Mouse (Mus musculus): ENCODE results near the gene Bcl6b. TPM values are rescaled to one million over a fixed set of nuclear protein-coding genes. Genes with fewer than 3 reads are reported as not detected.

Gene Bcl6b
- polyA plus RNA-seq, 1 experiment from 2014 or later: 28.4 TPM

- peaks cover 6% of the 10 kb centered on the region; the same call in 1 of the 2 replicates for H3K36me3 ChIP-seq
- peak overlapping the region; percentile 93 for H3K4me2 ChIP-seq
- no peak for ATAC-seq (replicated peaks; ENCODE audit: low FRiP score)
- WGBS: 62% methylated on average over 7 of the region's 7 CpGs
- peak overlapping the region; percentile 89 for H3K27ac ChIP-seq
- H3K9me3 ChIP-seq (replicated peaks): no peaks in the 10 kb centered on the region
- H3K27me3 ChIP-seq: peaks cover 64% of the 10 kb centered on the region
- H3K4me3 ChIP-seq (replicated peaks): peak overlapping the region; percentile 58
- H3K9ac ChIP-seq: peak overlapping the region; percentile 67
- peaks cover 52% of the 10 kb centered on the region for H3K4me1 ChIP-seq
These were observed 9.7 kb downstream of the Bcl6b start for GRCm38 (mm10) chr11:70219873-70220272.

GRCm38 (mm10) chr11:70218741-70219470 is 10.7 kb downstream of the Bcl6b start:
- H3K9ac ChIP-seq: no peak overlapping the region
- 90% methylated on average over 15 of the region's 15 CpGs for whole genome bisulfite sequencing

GRCm38 (mm10) chr11:70218039-70218438 is 11.6 kb downstream of the Bcl6b start:
- no peak overlapping the region for H3K4me2 ChIP-seq
- peaks cover 6% of the 10 kb centered on the region; the same call in 1 of the 2 replicates for H3K36me3 ChIP-seq
- peaks cover 70% of the 10 kb centered on the region for H3K4me1 ChIP-seq
- peak overlapping the region; percentile 24; the same call in 1 of the 2 replicates for H3K27ac ChIP-seq
- no peak for ATAC-seq (replicated peaks; ENCODE audit: low FRiP score)
- H3K9me3 ChIP-seq (replicated peaks): no peaks in the 10 kb centered on the region
- 78% methylated on average over 4 of the region's 4 CpGs for WGBS
- no peak overlapping the region for H3K9ac ChIP-seq
- H3K27me3 ChIP-seq: peaks cover 67% of the 10 kb centered on the region
- H3K4me3 ChIP-seq (replicated peaks): no peak overlapping the region

More at GRCm38 (mm10) chr11:70218741-70219470, 10.7 kb downstream of the Bcl6b start:
- Histone ChIP-seq H3K4me3 (replicated peaks) (0 out of 2 replicates have a peak overlapping the region, but pooled peaks have one; percentile 0), H3K36me3 (peaks cover 6% of the 10 kb centered on the region; the same call in 1 of the 2 replicates), H3K9me3 (replicated peaks) (no peaks in the 10 kb centered on the region), H3K27me3 (peaks cover 65% of the 10 kb centered on the region), H3K27ac (peak overlapping the region; percentile 24; the same call in 1 of the 2 replicates), H3K4me1 (peaks cover 62% of the 10 kb centered on the region), H3K4me2 (peak overlapping the region; percentile 93; the same call in 1 of the 2 replicates)
- no peak for ATAC-seq (replicated peaks; ENCODE audit: low FRiP score)

GRCm38 (mm10) chr11:70216103-70216502 is 13.5 kb downstream of the Bcl6b start:
- WGBS: 60% methylated on average over 3 of the region's 3 CpGs
- no peak for ATAC-seq (replicated peaks; ENCODE audit: low FRiP score)

GRCm38 (mm10) chr11:70215301-70215700 is 14.3 kb downstream of the Bcl6b start:
- no peak for ATAC-seq (replicated peaks; ENCODE audit: low FRiP score)
- H3K4me2 ChIP-seq: peak overlapping the region; percentile 74
- peak overlapping the region; percentile 38; the same call in 1 of the 2 replicates for H3K4me3 ChIP-seq (replicated peaks)
- H3K4me1 ChIP-seq: peaks cover 53% of the 10 kb centered on the region
- no peak overlapping the region for H3K27ac ChIP-seq
- WGBS: 13% methylated on average over 22 of the region's 22 CpGs
- H3K36me3 ChIP-seq: peaks cover 6% of the 10 kb centered on the region; the same call in 1 of the 2 replicates
- H3K9ac ChIP-seq: no peak overlapping the region
- H3K9me3 ChIP-seq (replicated peaks): no peaks in the 10 kb centered on the region
- peaks cover 79% of the 10 kb centered on the region for H3K27me3 ChIP-seq

More at GRCm38 (mm10) chr11:70216103-70216502, 13.5 kb downstream of the Bcl6b start:
- H3K27ac ChIP-seq: no peak overlapping the region
- H3K36me3 ChIP-seq: peaks cover 6% of the 10 kb centered on the region; the same call in 1 of the 2 replicates
- no peak overlapping the region for H3K4me2 ChIP-seq
- no peak overlapping the region for H3K4me3 ChIP-seq (replicated peaks)
- no peaks in the 10 kb centered on the region for H3K9me3 ChIP-seq (replicated peaks)
- H3K9ac ChIP-seq: no peak overlapping the region
- H3K27me3 ChIP-seq: peaks cover 74% of the 10 kb centered on the region
- H3K4me1 ChIP-seq: peaks cover 61% of the 10 kb centered on the region

GRCm38 (mm10) chr11:70214856-70215209 is 14.8 kb downstream of the Bcl6b start:
- H3K9ac ChIP-seq: 0 out of 2 replicates have a peak overlapping the region, but pooled peaks have one; percentile 43
- no peaks in the 10 kb centered on the region for H3K9me3 ChIP-seq (replicated peaks)
- 10% methylated on average over 18 of the region's 18 CpGs for WGBS
- H3K4me1 ChIP-seq: peaks cover 49% of the 10 kb centered on the region
- peak overlapping the region; percentile 38 for H3K4me3 ChIP-seq (replicated peaks)
- H3K27me3 ChIP-seq: peaks cover 77% of the 10 kb centered on the region
- H3K36me3 ChIP-seq: peaks cover 6% of the 10 kb centered on the region; the same call in 1 of the 2 replicates
- H3K27ac ChIP-seq: no peak overlapping the region
- peak; percentile 34 for ATAC-seq (replicated peaks; ENCODE audit: low FRiP score)
- peak overlapping the region; percentile 74 for H3K4me2 ChIP-seq

GRCm38 (mm10) chr11:70214191-70214855 is 15.3 kb downstream of the Bcl6b start:
- H3K9ac ChIP-seq: peak overlapping the region; percentile 43
- no peaks in the 10 kb centered on the region for H3K9me3 ChIP-seq (replicated peaks)
- no peak overlapping the region for H3K27ac ChIP-seq
- peak; percentile 54; the same call in 1 of the 2 replicates for ATAC-seq (replicated peaks; ENCODE audit: low FRiP score)
- H3K4me1 ChIP-seq: peaks cover 43% of the 10 kb centered on the region
- WGBS: under 1% methylated on average over 46 of the region's 46 CpGs
- H3K36me3 ChIP-seq: peaks cover 6% of the 10 kb centered on the region; the same call in 1 of the 2 replicates
- H3K4me2 ChIP-seq: peak overlapping the region; percentile 74
- H3K27me3 ChIP-seq: peaks cover 76% of the 10 kb centered on the region
- peak overlapping the region; percentile 38 for H3K4me3 ChIP-seq (replicated peaks)

- Histone ChIP-seq H3K36me3 (peaks cover 6% of the 10 kb centered on the region; the same call in 1 of the 2 replicates), H3K27ac (no peak overlapping the region), H3K9ac (peak overlapping the region; percentile 43), H3K27me3 (peaks cover 72% of the 10 kb centered on the region), H3K4me3 (replicated peaks) (peak overlapping the region; percentile 38), H3K4me2 (peak overlapping the region; percentile 74), H3K4me1 (peaks cover 38% of the 10 kb centered on the region), H3K9me3 (replicated peaks) (no peaks in the 10 kb centered on the region)
- WGBS: 5% methylated on average over 26 of the region's 26 CpGs
- ATAC-seq (replicated peaks; ENCODE audit: low FRiP score): peak; percentile 9; the same call in 1 of the 2 replicates
These were observed 15.9 kb downstream of the Bcl6b start for GRCm38 (mm10) chr11:70213736-70214135.

- ATAC-seq (replicated peaks; ENCODE audit: low FRiP score): no peak
- H3K27ac ChIP-seq: 0 out of 2 replicates have a peak overlapping the region, but pooled peaks have one; percentile 32
- H3K4me2 ChIP-seq: peak overlapping the region; percentile 14; the same call in 1 of the 2 replicates
- peaks cover 6% of the 10 kb centered on the region; the same call in 1 of the 2 replicates for H3K36me3 ChIP-seq
- H3K9me3 ChIP-seq (replicated peaks): no peaks in the 10 kb centered on the region
- H3K4me1 ChIP-seq: peaks cover 34% of the 10 kb centered on the region
- no peak overlapping the region for H3K4me3 ChIP-seq (replicated peaks)
- peaks cover 70% of the 10 kb centered on the region for H3K27me3 ChIP-seq
- no peak overlapping the region for H3K9ac ChIP-seq
- 10% methylated on average over 9 of the region's 9 CpGs for WGBS
These were observed 16.7 kb downstream of the Bcl6b start for GRCm38 (mm10) chr11:70212896-70213295.

- Histone ChIP-seq H3K4me3 (replicated peaks) (peak within 1 kb of the TSS; percentile 38), H3K4me1 (peaks cover 33% of the 10 kb centered on the region), H3K36me3 (peaks cover 3% of the 10 kb centered on the region; the same call in 1 of the 2 replicates), H3K9me3 (replicated peaks) (no peaks in the 10 kb centered on the region), H3K27ac (0 out of 2 replicates have a peak within 1 kb of the TSS, but pooled peaks have one; percentile 32), H3K4me2 (peak within 1 kb of the TSS; percentile 74), H3K27me3 (peaks cover 66% of the 10 kb centered on the region), H3K9ac (peak within 1 kb of the TSS; percentile 43; the same call in 1 of the 2 replicates)
- ATAC-seq (replicated peaks; ENCODE audit: low FRiP score): no peak
- WGBS: 65% methylated on average over 6 of the region's 6 CpGs
These were observed 17.2 kb downstream of the Bcl6b start, which contains the start of gene Slc16a11 for GRCm38 (mm10) chr11:70212423-70212822. TSS of gene Slc16a11 (plus strand) at chr11:70212752.

GRCm38 (mm10) chr11:70211972-70212371 is 17.6 kb downstream of the Bcl6b start:
- H3K4me2 ChIP-seq: no peak overlapping the region
- H3K36me3 ChIP-seq: no peaks in the 10 kb centered on the region
- no peaks in the 10 kb centered on the region for H3K9me3 ChIP-seq (replicated peaks)
- no peak overlapping the region for H3K9ac ChIP-seq
- WGBS: 74% methylated on average over 6 of the region's 6 CpGs
- ATAC-seq (replicated peaks; ENCODE audit: low FRiP score): no peak
- peaks cover 62% of the 10 kb centered on the region for H3K27me3 ChIP-seq
- no peak overlapping the region for H3K27ac ChIP-seq
- H3K4me1 ChIP-seq: peaks cover 32% of the 10 kb centered on the region
- H3K4me3 ChIP-seq (replicated peaks): no peak overlapping the region

Measured in kidney, embryonic 15.5 days (tissue).